Mouse (Mus musculus) thymus, postnatal 10 days (tissue): ENCODE results near the gene Lpar4.

Source experiments
- DNase-seq, 2 experiments: peaks; one replicate each; pipeline ENCODE4 v3.0.0; 2021; ENCODE audit warnings: low spot score in 2 of 2

Gene Lpar4

DNA sequence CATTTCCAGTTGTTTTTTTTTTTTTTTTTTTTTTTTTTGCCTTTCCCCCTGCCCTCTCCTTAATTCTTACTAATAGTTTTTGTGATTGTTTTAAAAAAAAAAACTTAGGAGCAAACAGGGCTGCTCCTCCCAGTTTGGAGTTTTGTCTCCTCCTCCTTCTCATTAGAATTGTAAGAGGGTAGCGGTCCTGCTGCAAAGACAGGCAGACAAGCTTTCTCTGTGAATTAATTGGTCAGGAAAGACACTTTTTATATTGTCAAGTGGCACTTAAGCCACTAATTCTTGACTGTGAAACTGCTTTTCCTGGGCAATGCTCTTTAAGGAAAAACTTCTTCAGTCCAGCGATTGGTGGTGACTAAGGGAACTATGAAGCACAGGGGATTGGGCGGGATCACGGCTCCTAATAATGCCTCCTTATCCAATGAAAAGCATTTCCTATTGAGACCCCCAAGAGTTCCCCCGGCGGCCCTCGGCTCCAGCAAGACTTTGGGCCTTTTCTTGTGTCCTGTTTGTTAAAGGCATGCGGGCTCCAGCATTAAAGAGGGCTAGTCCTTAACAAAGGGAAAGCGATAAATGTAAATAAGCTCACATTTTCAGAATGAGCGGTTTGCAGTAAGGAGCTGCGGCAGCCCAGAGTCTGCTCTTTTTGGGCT is at the start of gene Lpar4:
Gene Lpar4, plus strand, starts transcription at position 451 of the 653 bp plus-strand sequence.
- DNase-seq = no peak

DNA sequence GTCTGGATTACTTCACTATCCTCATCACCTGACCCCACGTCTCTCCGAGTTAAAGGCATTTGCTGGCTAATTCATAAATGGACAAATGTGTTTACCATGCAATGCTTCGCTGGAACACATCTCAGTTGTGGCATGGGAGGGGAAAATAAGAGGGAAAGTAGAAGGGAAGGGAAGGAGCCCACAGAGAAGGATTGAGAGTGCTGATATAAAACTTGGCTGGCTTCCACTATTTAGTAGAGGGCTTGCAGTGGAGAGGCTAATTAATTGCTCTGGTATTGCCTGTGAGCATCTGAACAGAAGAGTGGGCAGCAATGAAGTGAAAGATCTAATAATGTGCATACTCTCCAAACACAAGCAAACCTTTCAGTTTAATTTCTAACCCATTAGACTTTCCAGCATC is 49.0 kb upstream of the Lpar4 start:
- DNase-seq = no peak

DNA sequence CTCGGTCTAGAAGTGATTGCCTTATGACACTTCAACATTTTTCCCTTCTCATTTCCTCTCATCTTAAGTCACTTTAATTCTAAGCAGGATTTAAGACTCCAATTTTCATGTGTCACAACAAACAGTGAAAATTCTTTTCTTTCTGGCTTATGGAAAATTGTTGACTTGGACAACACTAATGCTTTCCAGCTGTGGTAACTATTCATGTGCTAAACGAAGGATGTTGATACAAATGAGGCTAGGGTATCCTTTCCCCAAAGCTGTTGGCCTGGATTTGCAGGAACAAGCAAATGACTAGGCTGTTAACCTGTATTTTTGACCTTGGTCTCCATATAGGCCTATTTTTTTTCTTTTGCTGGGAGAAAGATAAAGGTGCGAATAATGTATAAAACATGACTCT is 48.5 kb upstream of the Lpar4 start:
- no peak for DNase-seq

DNA sequence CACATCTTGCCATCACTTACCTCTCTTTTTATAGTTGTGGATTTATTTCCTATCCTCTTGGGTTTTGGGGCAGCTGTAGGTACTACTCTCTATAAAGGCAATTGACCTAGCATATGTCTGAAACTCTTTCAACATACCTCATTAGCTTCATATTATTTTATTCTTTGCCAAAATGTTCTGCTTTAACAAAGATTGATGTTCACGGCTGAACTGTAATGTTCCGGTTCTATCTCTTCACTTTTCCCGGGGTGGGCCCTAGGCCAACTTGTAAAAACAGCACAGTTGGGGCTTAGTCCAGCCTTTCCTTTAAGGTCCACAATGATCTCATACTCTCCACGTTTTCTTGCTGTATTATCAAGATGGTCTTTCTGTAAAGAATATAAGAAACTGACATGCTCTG is 48.1 kb upstream of the Lpar4 start:
- no peak for DNase-seq

DNA sequence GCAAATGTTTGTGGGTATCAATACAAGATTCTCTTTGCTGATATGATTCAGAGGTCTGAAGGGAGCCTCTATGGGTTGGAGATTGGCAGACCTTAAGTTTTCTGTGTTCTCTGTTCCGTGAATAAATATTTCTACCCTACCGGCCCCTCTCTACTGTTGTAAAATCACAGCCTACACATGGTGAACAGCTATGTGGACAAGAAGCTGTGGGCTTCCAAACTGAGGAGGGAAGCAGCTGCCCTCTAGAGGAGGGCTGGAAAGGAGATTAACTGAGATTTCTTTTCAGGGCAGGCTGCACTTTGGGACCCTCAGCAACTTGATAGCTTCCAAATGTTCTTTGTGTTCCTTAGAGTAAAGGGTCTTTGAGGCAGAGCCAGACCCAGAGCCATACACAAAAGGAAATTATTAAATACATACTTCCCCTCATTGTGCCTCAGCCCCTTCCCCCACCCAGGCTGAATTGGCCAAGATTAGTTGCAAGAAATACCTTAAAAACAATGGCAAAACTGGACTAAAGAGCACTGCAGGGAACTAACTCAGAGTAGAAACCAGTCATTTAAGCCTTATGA is 22.6 kb upstream of the Lpar4 start:
- DNase-seq = no peak

DNA sequence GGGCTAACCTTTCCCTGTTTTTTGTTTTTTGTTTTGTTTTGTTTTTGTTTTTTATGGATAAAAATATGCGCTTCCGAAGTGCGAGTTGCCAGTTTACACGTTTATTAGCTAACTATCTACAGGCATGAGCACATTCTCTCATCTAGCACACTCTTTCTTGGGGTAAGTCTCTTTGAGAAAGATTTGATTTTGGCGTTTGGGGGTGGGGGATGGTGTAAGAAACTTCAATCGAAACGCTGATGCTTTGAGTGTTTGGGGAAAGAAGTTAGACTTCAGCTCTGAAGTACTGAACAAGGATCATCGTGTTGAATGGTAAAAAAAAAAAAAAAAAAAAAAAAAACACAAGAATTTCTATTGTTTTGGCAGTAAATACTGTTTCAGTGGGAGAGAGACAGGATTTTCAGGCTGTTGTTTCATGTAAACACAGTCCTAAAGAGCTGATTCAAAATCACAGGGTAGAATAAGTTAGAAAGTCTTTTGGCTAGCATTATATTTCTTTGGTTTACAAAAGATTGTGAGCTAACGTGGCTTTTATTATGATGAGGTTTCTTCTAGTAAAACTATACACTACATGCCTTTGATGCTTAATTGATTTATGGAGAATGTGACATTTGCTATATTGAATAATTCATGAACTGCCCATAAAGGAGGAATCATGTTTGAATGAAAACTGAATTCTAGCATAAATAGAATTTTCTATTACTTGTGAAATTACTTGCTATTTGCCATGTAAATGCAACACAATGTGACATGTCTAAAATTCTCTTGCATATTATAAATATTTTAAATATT is 599 bp downstream of the Lpar4 start:
- no peak for DNase-seq

DNA sequence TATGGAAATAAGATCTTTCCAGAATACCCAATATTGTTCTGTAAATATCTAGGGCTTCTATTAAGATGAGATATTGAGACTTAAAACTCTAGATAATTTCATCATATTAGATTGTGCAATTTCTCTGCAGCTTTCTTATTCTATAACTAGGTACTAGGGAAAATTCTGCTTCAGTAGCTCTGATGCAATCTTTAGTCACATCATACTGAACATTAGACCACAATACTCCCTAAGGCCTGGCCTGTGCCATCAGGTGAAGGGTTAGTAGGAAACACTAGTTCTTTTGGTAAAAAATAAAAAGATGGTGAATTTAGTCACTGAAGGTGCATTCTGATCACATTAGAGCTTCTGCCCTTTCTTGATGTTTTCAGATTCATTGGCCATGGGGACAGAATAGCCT is 4.1 kb downstream of the Lpar4 start:
- no peak for DNase-seq

DNA sequence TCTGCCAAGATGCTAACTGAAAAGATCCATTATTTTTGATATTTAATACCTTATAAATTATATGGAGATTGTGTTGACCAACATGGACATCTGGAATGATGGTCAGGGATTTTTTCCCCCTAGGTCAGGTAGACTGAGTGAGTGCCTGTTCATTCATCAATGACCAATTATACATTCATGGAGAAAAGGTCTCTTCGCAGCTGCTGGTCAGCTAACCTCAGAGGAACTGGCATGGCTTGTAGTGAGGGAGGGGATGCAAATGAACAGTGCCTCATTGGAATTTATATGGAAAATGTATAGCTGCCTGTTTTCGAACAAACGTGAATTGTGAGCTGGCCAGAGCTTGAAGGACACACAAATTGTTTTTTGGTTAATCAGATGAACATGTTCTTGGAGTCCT is 18.9 kb downstream of the Lpar4 start:
- no peak for DNase-seq

DNA sequence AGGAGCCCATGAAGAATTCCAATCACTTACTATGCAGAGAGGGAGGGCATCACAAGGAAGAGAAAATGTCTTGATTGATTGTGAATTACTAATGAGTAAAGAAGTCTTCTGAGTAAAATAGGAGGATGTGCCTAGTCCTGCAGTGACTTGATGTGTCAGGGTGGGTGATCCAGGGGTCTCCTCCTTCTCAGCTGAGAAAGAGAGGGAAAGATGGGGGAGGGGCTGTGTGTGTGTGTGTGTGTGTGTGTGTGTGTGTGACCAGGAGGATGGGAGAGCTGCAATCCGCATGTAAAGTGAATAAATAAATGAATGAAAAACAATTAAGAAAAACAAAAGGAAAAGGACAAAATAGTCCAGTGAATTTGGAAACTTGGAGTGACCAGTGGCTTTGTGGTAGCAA is 30.1 kb downstream of the Lpar4 start:
- DNase-seq = no peak

DNA sequence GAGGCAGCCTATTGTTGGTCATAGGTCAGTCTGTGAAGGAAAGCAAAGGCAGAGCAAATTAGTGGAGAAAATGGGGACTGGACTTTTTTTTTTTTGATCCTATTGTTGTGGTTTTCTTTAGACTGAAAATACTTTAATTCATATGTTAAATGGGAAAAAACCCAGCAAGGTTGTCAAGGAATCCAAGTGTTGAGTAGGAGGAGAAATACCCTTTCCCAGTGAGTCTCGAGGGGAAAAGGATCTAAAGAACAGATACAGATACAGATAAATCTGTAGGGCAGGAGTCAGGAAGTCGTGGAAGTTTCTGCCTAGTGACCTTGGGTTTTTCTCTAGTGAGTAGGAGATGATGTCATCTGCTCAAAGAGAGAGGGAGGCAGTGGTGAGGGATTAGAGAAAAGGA is 30.6 kb downstream of the Lpar4 start:
- DNase-seq = no peak

DNA sequence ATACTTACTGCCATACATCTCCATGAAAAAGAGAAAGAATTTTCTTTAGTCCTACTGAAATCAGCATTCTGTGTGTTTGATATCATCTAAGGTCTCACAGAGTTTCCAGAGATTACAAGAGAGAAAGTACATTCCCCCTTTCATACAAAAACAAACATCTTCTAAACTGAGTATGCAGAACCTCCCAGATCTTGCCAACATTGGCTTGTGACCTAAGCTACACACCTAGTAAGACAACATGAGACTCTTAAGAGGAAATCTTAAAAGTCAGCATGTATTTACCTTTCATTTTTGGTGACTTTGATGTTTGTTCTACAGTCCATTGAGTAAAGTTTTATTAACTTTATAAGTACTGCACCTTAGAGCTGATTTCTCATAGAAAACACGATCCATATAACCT is 33.4 kb downstream of the Lpar4 start:
- no peak for DNase-seq

DNA sequence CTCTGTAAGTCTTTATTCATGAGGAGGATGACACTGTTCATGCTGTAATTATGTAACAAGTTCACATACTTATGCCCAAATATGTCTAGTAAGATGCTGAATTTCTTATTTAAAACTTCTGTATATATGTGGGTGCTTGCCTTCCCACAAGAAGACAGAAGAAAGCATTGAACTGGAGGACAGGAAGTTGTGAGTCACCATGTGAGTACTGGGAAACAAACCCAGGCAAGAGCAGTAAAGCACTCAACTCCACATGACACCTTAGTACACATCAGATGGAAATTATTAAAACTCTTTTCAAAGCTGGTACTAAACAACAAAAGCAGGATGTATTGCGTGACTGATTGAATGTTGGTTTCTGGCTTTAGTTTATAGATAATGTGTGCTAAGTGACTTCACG is 41.8 kb downstream of the Lpar4 start:
- no peak for DNase-seq

DNA sequence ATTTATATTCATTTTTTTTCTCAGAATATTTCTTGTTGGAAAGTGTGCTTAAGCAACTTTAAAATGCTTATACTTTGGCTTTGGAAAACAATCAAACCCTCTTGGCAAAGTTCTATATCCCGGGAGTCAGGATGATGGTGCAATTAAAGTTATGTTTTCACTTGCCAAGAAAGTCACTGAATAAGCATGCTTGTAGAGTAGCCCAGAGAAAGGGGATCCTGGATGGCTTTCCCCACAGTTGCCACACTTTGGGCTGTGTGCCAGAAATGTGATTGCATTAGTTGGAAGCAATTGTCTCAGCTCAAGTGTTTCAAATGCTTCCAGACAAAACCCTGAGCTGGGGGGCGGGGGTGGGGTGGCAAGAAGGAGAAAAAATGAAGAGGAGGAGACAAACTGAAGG is 43.9 kb downstream of the Lpar4 start:
- DNase-seq = no peak
